Mouse (Mus musculus): Measurements from ENCODE around the gene Ldah.

DNA sequence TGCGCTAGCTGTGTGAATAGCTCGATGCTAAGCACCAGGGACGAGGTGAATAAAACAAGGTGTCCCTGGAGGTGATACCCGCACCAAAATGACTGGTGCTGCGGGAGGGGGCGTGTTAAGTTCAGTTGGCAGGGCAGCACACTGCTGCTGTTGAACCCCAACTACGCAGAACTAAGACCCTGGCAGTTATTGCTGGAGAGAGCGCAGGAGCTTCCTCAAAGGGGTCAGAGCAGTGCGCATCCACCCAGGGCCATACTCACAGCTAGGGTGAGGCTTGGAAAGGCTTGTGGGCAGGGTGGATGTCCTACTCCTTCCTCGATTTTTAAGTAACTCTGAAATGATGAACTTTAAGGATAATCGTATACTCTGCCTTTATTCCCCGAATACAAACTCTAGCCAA lies 105.9 kb downstream of the Ldah start:
- TF ChIP-seq GATA1 (IDR thresholded peaks at IDR 0.05; ENCODE audit: low read length): no peak
- no peak for TF ChIP-seq TAL1 (IDR thresholded peaks at IDR 0.05; ENCODE audit: low read length)
